Mouse (Mus musculus) intestine, postnatal 0 days (tissue): ENCODE data around the gene Sec24b. TPM values are rescaled to one million over a fixed set of nuclear protein-coding genes. Genes with fewer than 3 reads are reported as not detected.

Experiments
- ATAC-seq: fragments of 200-750 bp; cut with Nextera tagmentation; 2 replicates; pipeline ENCODE4 v1.8.0; 2017; ENCODE audit warnings: mild to moderate bottlenecking, moderate TSS enrichment, moderate library complexity
- H3K27ac ChIP-seq: fragments of 300-500 bp; sonication (generic); 2 replicates; pipeline ENCODE4 v1.5.1; 2014; ENCODE audit warnings: mild to moderate bottlenecking, low read depth, low read length, moderate library complexity
- H3K27me3 ChIP-seq: fragments of 300-500 bp; sonication (generic); replicated peaks from 2 replicates; pipeline ENCODE4 v1.6.1; 2014; ENCODE audit warnings: low read length, mixed read lengths; ENCODE audit not compliant: control insufficient read depth, insufficient read depth
- H3K36me3 ChIP-seq: fragments of 300-500 bp; sonication (generic); 2 replicates; pipeline ENCODE4 v1.6.1; 2014; ENCODE audit warnings: mild to moderate bottlenecking, moderate library complexity; ENCODE audit not compliant: control insufficient read depth, insufficient read depth
- H3K4me1 ChIP-seq: fragments of 300-500 bp; sonication (generic); replicated peaks from 2 replicates; pipeline ENCODE4 v1.6.1; 2014; ENCODE audit warnings: antibody characterized with exemption, low read length, mixed read lengths; ENCODE audit not compliant: control insufficient read depth, insufficient read depth
- H3K4me2 ChIP-seq: fragments of 300-500 bp; sonication (generic); replicated peaks from 2 replicates; pipeline ENCODE4 v1.6.1; 2014; ENCODE audit warnings: low read depth, mild to moderate bottlenecking, moderate library complexity
- H3K4me3 ChIP-seq: fragments of 300-500 bp; sonication (generic); 2 replicates; pipeline ENCODE4 v1.5.1; 2014; ENCODE audit warnings: low read depth, low read length
- H3K9ac ChIP-seq: fragments of 300-500 bp; sonication (generic); 2 replicates; pipeline ENCODE4 v1.6.1; 2014; ENCODE audit warnings: mild to moderate bottlenecking, low read depth, low read length
- H3K9me3 ChIP-seq: fragments of 300-500 bp; sonication (generic); 2 replicates; pipeline ENCODE4 v1.6.1; 2016; ENCODE audit warnings: mixed run types; ENCODE audit not compliant: control insufficient read depth
- CTCF ChIP-seq: sonication (generic); IDR thresholded peaks from 2 replicates; pipeline ENCODE4 v1.5.1; 2016; ENCODE audit warnings: low read depth, mild to moderate bottlenecking, control low read depth, antibody characterized with exemption, moderate library complexity
- WGBS: fragments of 180-500 bp; shearing (Covaris S2); extraction: QIAGEN DNeasy Blood & Tissue Kit; methylation state at CpG from one replicate; pipeline ENCODE4 v1.1.7; 2014; 5-methylcytosine and 5-hydroxymethylcytosine counted together
- polyA plus RNA-seq: library from polyadenylated mRNA; unstranded; fragments of >200 nt; fragmentation: Nextera tagmentation; extraction: Ambion mirVana; gene quantifications from 2 replicates; pipeline ENCODE4 v1.2.1, GENCODE M21; 2015

The Sec24b gene
- polyA plus RNA-seq, 1 experiment from 2014 or later: 13.1 TPM

DNA sequence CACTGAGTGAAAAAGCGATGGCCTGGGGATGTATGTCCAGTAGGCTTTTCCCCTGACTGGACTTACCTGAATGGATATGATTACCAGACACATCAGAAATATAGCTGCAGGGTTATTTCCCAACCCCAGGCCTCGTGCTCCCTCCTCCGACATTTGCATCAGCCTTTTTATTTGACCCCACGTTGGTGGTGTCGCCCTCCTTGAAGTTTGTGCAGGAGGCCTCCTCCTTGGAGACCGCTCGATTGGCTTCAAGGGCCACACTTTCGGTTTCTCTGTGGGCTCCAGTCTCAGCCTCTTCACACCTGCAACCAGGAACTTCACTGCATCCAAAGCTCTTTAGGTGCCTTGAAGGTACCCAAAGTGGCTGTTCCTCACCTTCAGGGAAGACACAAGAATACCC, 35.8 kb downstream of the Sec24b start:
- Histone ChIP-seq H3K4me2 (no peak overlapping the region), H3K9me3 (no peaks in the 10 kb centered on the region), H3K27ac (no peak overlapping the region), H3K4me3 (no peak overlapping the region), H3K9ac (no peak overlapping the region), H3K36me3 (peaks cover 46% of the 10 kb centered on the region), H3K4me1 (no peaks in the 10 kb centered on the region), H3K27me3 (no peaks in the 10 kb centered on the region)
- no peak for TF ChIP-seq CTCF
- WGBS: 92% methylated on average over 8 of the region's 8 CpGs
- no peak for ATAC-seq

GRCm38 (mm10) chr3:130012943-130013342, 48.4 kb downstream of the Sec24b start:
- Histone ChIP-seq H3K9ac (no peak overlapping the region), H3K9me3 (no peaks in the 10 kb centered on the region), H3K27ac (no peak overlapping the region), H3K4me3 (no peak overlapping the region), H3K4me2 (no peak overlapping the region), H3K36me3 (peaks cover 22% of the 10 kb centered on the region), H3K27me3 (no peaks in the 10 kb centered on the region), H3K4me1 (no peaks in the 10 kb centered on the region)
- TF ChIP-seq CTCF: no peak
- no peak for ATAC-seq
- WGBS: 64% methylated on average over 2 of the region's 2 CpGs

- H3K4me2 ChIP-seq: no peak overlapping the region
- no peak for ATAC-seq
- peaks cover 32% of the 10 kb centered on the region for H3K36me3 ChIP-seq
- no peak overlapping the region for H3K4me3 ChIP-seq
- 71% methylated on average over 1 of the region's 1 CpGs for WGBS
- H3K4me1 ChIP-seq: no peaks in the 10 kb centered on the region
- H3K27ac ChIP-seq: no peak overlapping the region
- no peaks in the 10 kb centered on the region for H3K9me3 ChIP-seq
- TF ChIP-seq CTCF: no peak
- H3K9ac ChIP-seq: no peak overlapping the region
- H3K27me3 ChIP-seq: no peaks in the 10 kb centered on the region
These were observed 50.1 kb downstream of the Sec24b start for GRCm38 (mm10) chr3:130011236-130011635.

DNA sequence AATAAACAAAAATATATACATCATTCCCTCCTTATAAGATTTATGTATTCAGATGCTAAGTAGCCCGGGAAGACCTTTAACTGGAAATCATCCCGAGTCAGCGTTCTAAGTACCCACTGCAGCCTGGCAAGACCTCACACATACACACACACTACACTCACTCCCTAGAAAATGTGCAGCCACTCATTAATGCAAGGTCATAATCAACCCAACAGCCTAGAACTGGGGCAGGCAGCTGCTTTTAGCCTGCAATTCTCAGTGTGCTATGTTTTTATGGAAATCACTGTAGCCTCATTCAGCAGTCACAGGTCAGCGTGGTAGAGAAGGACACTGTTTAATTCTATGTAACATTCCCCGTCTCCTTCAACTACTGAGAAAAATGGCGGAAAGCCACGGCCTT, 55.2 kb downstream of the Sec24b start:
- no peak for ATAC-seq
- H3K36me3 ChIP-seq: peaks cover 70% of the 10 kb centered on the region
- no peak for TF ChIP-seq CTCF

GRCm38 (mm10) chr3:130000926-130001325, 60.4 kb downstream of the Sec24b start:
- Histone ChIP-seq H3K4me3 (no peak overlapping the region), H3K4me2 (no peak overlapping the region), H3K4me1 (no peaks in the 10 kb centered on the region), H3K27me3 (no peaks in the 10 kb centered on the region), H3K36me3 (peaks cover 78% of the 10 kb centered on the region), H3K27ac (no peak overlapping the region), H3K9ac (no peak overlapping the region), H3K9me3 (no peaks in the 10 kb centered on the region)
- TF ChIP-seq CTCF: no peak
- WGBS: 93% methylated on average over 11 of the region's 11 CpGs
- no peak for ATAC-seq

More for the DNA sequence above, 55.2 kb downstream of the Sec24b start:
- no peak overlapping the region for H3K4me3 ChIP-seq
- whole genome bisulfite sequencing: 79% methylated on average over 7 of the region's 7 CpGs
- no peaks in the 10 kb centered on the region for H3K9me3 ChIP-seq
- H3K4me2 ChIP-seq: no peak overlapping the region
- no peaks in the 10 kb centered on the region for H3K27me3 ChIP-seq
- no peak overlapping the region for H3K27ac ChIP-seq
- H3K4me1 ChIP-seq: no peaks in the 10 kb centered on the region
- no peak overlapping the region for H3K9ac ChIP-seq

DNA sequence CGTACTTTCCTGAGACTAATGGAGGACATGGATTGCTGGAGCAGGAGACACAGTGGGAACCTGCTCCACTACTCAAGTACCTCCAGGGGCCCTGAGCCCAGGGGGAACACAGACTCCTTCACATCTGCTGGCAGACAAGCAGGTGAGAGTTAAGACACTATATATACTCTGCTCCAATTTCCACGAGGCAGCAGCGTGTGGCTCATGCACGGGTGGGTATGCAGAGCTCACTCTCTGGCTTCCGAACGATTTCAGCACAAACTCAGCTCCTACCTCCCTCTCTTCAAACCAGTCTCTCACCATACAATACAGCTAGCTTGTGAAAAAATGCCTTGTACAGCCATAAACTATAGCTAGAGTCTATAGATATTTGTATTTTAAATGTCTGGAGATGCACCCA, 62.8 kb downstream of the Sec24b start:
- no peak overlapping the region for H3K4me2 ChIP-seq
- ATAC-seq: no peak
- peaks cover 83% of the 10 kb centered on the region for H3K36me3 ChIP-seq

GRCm38 (mm10) chr3:129998001-129998400, 63.4 kb downstream of the Sec24b start:
- no peak overlapping the region for H3K4me2 ChIP-seq
- 64% methylated on average over 7 of the region's 7 CpGs for WGBS
- no peaks in the 10 kb centered on the region for H3K9me3 ChIP-seq
- ATAC-seq: no peak
- TF ChIP-seq CTCF: no peak
- H3K27ac ChIP-seq: no peak overlapping the region
- H3K4me1 ChIP-seq: no peaks in the 10 kb centered on the region
- no peak overlapping the region for H3K4me3 ChIP-seq
- no peaks in the 10 kb centered on the region for H3K27me3 ChIP-seq
- peaks cover 84% of the 10 kb centered on the region for H3K36me3 ChIP-seq
- no peak overlapping the region for H3K9ac ChIP-seq

More for the DNA sequence above, 62.8 kb downstream of the Sec24b start:
- no peaks in the 10 kb centered on the region for H3K9me3 ChIP-seq
- H3K4me3 ChIP-seq: no peak overlapping the region
- no peaks in the 10 kb centered on the region for H3K4me1 ChIP-seq
- no peak for TF ChIP-seq CTCF
- no peaks in the 10 kb centered on the region for H3K27me3 ChIP-seq
- H3K27ac ChIP-seq: no peak overlapping the region
- WGBS: 87% methylated on average over 6 of the region's 6 CpGs
- no peak overlapping the region for H3K9ac ChIP-seq
